Comparison of ENCODE assay signal across 18 mouse cellular contexts in the genomic region with DNA sequence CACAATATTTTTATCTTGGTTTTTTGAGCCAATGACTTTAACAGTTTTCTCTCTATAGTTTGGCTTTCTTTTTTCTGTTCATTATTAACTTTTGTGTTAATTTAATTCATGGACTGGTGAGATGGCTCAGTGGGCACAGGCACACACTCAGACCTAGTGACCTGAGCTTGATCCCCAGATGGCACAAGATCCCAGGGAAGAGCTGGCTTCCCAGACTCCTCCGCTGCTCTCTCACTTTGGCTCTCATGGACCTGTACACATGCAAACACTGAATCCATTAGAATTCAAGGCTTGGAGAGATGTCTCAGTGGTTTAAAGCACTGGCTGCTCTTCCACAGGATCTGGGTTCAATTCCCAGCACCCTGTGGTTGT.
"Had no signal": no experiment of that assay in that cellular context is flagged by ENCODE, and none has a peak within 500 bp of the region (broad histone marks: within the 10 kb centered on the region; RNA-seq: fewer than 3 reads in every experiment).

No protein-coding gene starts in this region.

- H3K9me3 ChIP-seq: limb, embryonic 12.5 days; liver, embryonic 13.5 days; lung, embryonic 15.5 days; megakaryocyte, embryonic 14.5 days; midbrain, embryonic 15.5 days; neural tube, embryonic 12.5 days had no signal

- DNase-seq: liver; liver, embryonic 13.5 days; liver, postnatal 0 days; lung, postnatal 14 days; retina, postnatal 1 day; right cerebral cortex, postnatal 4 days; spleen, adult 18-20 months; thymus, adult 2 months; thymus, postnatal 25 days had no signal

- ATAC-seq: intestine, embryonic 16.5 days; liver, postnatal 0 days; midbrain, embryonic 15.5 days had no signal

- H3K27ac ChIP-seq: layer of hippocampus, adult 2 months; limb, embryonic 12.5 days; liver, embryonic 13.5 days; lung, embryonic 15.5 days; macrophage; midbrain, embryonic 15.5 days; neural tube, embryonic 12.5 days had no signal

- H3K27me3 ChIP-seq: limb, embryonic 12.5 days; liver, embryonic 13.5 days; lung, embryonic 15.5 days; megakaryocyte, embryonic 14.5 days; midbrain, embryonic 15.5 days; neural tube, embryonic 12.5 days had no signal

- H3K4me1 ChIP-seq: limb, embryonic 12.5 days; liver, embryonic 13.5 days; lung, embryonic 15.5 days; megakaryocyte, embryonic 14.5 days; midbrain, embryonic 15.5 days; neural tube, embryonic 12.5 days had no signal

- H3K4me3 ChIP-seq: layer of hippocampus, adult 2 months; limb, embryonic 12.5 days; liver, embryonic 13.5 days; lung, embryonic 15.5 days; megakaryocyte, embryonic 14.5 days; midbrain, embryonic 15.5 days; neural tube, embryonic 12.5 days had no signal

- H3K4me2 ChIP-seq: limb, embryonic 12.5 days; liver, embryonic 13.5 days; lung, embryonic 15.5 days; midbrain, embryonic 11.5 days; midbrain, embryonic 15.5 days; neural tube, embryonic 12.5 days had no signal

- H3K9ac ChIP-seq: limb, embryonic 12.5 days; liver, embryonic 13.5 days; liver, postnatal 0 days; lung, embryonic 15.5 days; midbrain, embryonic 15.5 days; neural tube, embryonic 12.5 days had no signal
